Mouse (Mus musculus) liver, embryonic 11.5 days (tissue): ENCODE data around the gene Nav2. TPM values are rescaled to one million over a fixed set of nuclear protein-coding genes. Genes with fewer than 3 reads are reported as not detected.

Experiments
- ATAC-seq: fragments of 200-750 bp; cut with Nextera tagmentation; replicated peaks from 2 replicates; pipeline ENCODE4 v1.8.0; 2017; ENCODE audit warnings: moderate number of reproducible peaks, mild to moderate bottlenecking, moderate TSS enrichment, moderate library complexity; ENCODE audit not compliant: low FRiP score
- DNase-seq: peaks from one replicate; pipeline ENCODE4 v3.0.0-alpha.2; 2017; ENCODE audit warnings: low spot score
- H3K27ac ChIP-seq: fragments of 300-500 bp; sonication (generic); 2 replicates; pipeline ENCODE4 v1.5.1; 2014; ENCODE audit warnings: mild to moderate bottlenecking, low read depth, low read length, control low read depth
- H3K27me3 ChIP-seq: fragments of 300-500 bp; sonication (generic); replicated peaks from 2 replicates; pipeline ENCODE4 v1.6.1; 2014; ENCODE audit warnings: low read length, mixed read lengths; ENCODE audit not compliant: control insufficient read depth, insufficient read depth
- H3K36me3 ChIP-seq: fragments of 300-500 bp; sonication (generic); 2 replicates; pipeline ENCODE4 v1.6.1; 2014; ENCODE audit warnings: mild to moderate bottlenecking, low read length, moderate library complexity, mixed read lengths; ENCODE audit not compliant: control insufficient read depth, insufficient read depth
- H3K4me1 ChIP-seq: fragments of 300-500 bp; sonication (generic); replicated peaks from 2 replicates; pipeline ENCODE4 v1.6.1; 2014; ENCODE audit warnings: low read length, mixed read lengths; ENCODE audit not compliant: control insufficient read depth, insufficient read depth
- H3K4me2 ChIP-seq: fragments of 300-500 bp; sonication (generic); 2 replicates; pipeline ENCODE4 v1.6.1; 2014; ENCODE audit warnings: mild to moderate bottlenecking, control low read depth, moderate library complexity
- H3K4me3 ChIP-seq: fragments of 300-500 bp; sonication (generic); 2 replicates; pipeline ENCODE4 v1.5.1; 2014; ENCODE audit warnings: low read depth, low read length, control low read depth
- H3K9ac ChIP-seq: fragments of 300-500 bp; sonication (generic); 2 replicates; pipeline ENCODE4 v1.6.1; 2014; ENCODE audit warnings: low read depth, low read length, control low read depth
- H3K9me3 ChIP-seq: fragments of 300-500 bp; sonication (generic); 2 replicates; pipeline ENCODE4 v1.6.1; 2016; ENCODE audit warnings: low read length, inconsistent platforms, mixed read lengths; ENCODE audit not compliant: control insufficient read depth
- WGBS: fragments of 180-500 bp; shearing (Covaris S2); extraction: QIAGEN DNeasy Blood & Tissue Kit; methylation state at CpG from one replicate; pipeline ENCODE4 v1.1.7; 2014; 5-methylcytosine and 5-hydroxymethylcytosine counted together
- polyA plus RNA-seq: library from polyadenylated mRNA; unstranded; fragments of >200 nt; fragmentation: Nextera tagmentation; extraction: Ambion mirVana; gene quantifications from 2 replicates; pipeline ENCODE4 v1.2.1, GENCODE M21; 2014

The Nav2 gene
- polyA plus RNA-seq, 1 experiment from 2014 or later, result 6.2 TPM

- DNase-seq (no peak), ATAC-seq (peak; percentile 56)
- Histone ChIP-seq H3K9me3 (no peaks in the 10 kb centered on the region), H3K27ac (no peak overlapping the region), H3K4me3 (no peak overlapping the region), H3K9ac (no peak overlapping the region), H3K4me1 (no peaks in the 10 kb centered on the region), H3K4me2 (no peak overlapping the region), H3K27me3 (no peaks in the 10 kb centered on the region), H3K36me3 (no peaks in the 10 kb centered on the region)
- 55% methylated on average over 8 of the region's 8 CpGs for WGBS
Measured at GRCm38 (mm10) chr7:49350321-49351007, 441.9 kb downstream of the Nav2 start.

DNA sequence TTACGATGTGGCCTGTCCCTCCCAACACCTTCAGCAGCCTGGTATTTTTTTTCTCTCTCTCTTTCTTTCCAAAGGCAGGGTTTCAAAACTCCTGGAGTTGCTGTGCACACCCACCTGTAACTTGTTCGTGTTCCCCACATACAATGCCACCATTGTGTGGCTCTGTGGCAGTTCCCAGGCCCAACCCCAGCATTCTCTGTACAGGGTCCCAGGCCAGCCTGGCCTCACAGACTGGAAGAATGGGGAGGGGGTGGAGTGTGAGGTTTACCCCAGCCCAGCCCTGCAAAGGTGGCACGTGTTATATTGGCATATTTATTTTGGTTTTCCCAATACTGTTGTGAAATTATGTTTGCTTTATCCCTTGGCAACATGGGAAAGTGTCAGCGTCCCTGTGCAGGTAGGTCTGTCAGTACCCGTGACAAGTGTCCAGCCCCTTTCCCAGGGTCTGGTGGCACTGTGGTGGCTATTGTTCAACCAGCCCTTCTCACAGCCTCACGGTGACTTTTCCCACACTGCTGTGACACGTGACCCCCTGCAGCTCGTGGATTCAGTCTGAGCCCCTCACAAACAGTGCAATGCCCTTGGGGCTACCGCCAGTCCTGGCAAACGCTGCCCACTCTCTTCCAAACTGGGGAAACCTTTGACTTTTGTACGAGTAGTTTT, 443.2 kb downstream of the Nav2 start:
- no peak overlapping the region for H3K9ac ChIP-seq
- 67% methylated on average over 11 of the region's 11 CpGs for WGBS
- no peak overlapping the region for H3K4me2 ChIP-seq
- no peaks in the 10 kb centered on the region for H3K9me3 ChIP-seq
- H3K27ac ChIP-seq, result no peak overlapping the region
- H3K27me3 ChIP-seq, result no peaks in the 10 kb centered on the region
- no peaks in the 10 kb centered on the region for H3K4me1 ChIP-seq
- DNase-seq, result no peak
- H3K4me3 ChIP-seq, result no peak overlapping the region
- H3K36me3 ChIP-seq, result no peaks in the 10 kb centered on the region
- ATAC-seq, result no peak

DNA sequence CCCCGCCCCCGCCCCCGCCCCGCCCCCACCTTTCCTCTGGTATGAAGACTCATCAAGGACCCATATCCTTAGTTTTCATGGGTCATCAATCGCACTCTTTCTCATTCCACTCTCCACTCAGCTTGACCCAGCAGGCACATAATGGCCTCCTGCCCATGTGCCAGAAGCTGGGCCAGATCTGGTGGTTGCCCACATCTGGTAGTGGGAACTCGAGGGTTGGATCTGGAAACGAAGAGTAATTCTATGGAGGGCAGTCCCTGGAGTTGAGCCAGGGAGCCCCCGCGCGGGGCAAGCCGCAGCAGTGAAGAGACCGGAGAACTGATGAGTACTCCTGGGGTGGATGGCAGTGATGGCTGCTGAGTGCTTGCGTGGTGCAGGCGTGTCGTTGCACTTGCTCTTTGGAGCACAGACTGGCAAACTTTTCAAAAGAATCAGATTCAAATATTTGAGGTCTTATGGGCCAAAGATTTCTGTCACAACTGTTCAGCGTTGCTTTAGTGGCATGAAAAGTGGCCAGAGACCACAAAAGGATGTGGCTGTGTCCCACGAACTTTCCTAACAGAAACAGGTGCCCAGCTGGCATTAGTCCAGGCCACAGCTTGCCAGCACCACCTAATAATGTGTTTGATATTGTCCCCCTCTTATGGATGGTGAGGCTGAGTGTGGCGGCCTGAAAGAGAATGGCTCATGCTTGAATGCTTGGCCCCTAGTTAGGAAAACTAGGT, 449.1 kb downstream of the Nav2 start:
- Histone ChIP-seq H3K27ac (no peak overlapping the region), H3K4me2 (no peak overlapping the region), H3K9me3 (no peaks in the 10 kb centered on the region), H3K4me1 (no peaks in the 10 kb centered on the region), H3K4me3 (no peak overlapping the region), H3K36me3 (no peaks in the 10 kb centered on the region), H3K27me3 (no peaks in the 10 kb centered on the region), H3K9ac (no peak overlapping the region)
- 81% methylated on average over 18 of the region's 18 CpGs for WGBS
- DNase-seq (no peak), ATAC-seq (no peak)

GRCm38 (mm10) chr7:49359120-49359519, 450.6 kb downstream of the Nav2 start:
- DNase-seq (no peak), ATAC-seq (no peak)
- H3K27me3 ChIP-seq, result no peaks in the 10 kb centered on the region
- H3K9me3 ChIP-seq, result no peaks in the 10 kb centered on the region
- no peak overlapping the region for H3K9ac ChIP-seq
- WGBS, result 81% methylated on average over 3 of the region's 3 CpGs
- H3K4me3 ChIP-seq, result no peak overlapping the region
- H3K36me3 ChIP-seq, result no peaks in the 10 kb centered on the region
- no peak overlapping the region for H3K27ac ChIP-seq
- no peaks in the 10 kb centered on the region for H3K4me1 ChIP-seq
- no peak overlapping the region for H3K4me2 ChIP-seq

- no peaks in the 10 kb centered on the region for H3K36me3 ChIP-seq
- DNase-seq, result no peak
- no peaks in the 10 kb centered on the region for H3K4me1 ChIP-seq
- 64% methylated on average over 3 of the region's 3 CpGs for WGBS
- H3K27me3 ChIP-seq, result no peaks in the 10 kb centered on the region
- H3K4me3 ChIP-seq, result no peak overlapping the region
- no peak for ATAC-seq
- H3K9me3 ChIP-seq, result no peaks in the 10 kb centered on the region
- no peak overlapping the region for H3K4me2 ChIP-seq
- H3K27ac ChIP-seq, result no peak overlapping the region
- no peak overlapping the region for H3K9ac ChIP-seq
Measured at GRCm38 (mm10) chr7:49360597-49360996, 452.1 kb downstream of the Nav2 start.

DNA sequence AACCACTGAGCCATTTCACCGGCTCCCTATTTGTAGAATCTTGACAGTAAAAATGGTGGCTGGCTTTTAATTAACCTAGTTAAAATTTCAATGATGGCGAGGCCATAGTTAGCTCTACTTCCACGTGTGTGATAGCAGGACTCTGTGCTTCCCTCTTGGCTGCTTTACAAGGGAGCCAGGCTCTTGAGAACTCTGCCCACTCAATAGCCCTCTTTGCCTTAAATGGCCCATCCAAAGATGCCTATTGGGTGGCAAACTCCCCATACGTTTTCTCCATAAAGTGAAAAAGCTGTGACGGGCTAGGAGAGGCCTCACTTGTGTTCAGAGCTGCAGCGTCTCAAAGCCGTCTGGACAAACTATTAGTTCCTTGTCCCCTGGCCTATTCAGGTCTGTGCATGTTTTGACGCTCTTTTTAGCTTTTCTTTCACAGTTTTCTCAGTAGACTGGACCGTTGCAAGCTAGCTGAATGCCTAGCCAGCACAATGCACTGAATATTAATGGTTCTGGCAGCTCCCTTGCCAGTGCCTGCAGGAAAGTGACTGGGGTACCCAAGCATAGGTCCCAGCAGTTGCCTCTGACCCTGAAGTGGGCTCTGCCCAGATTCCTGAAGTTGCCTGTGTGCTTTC, 453.1 kb downstream of the Nav2 start:
- Histone ChIP-seq H3K9ac (no peak overlapping the region), H3K27me3 (no peaks in the 10 kb centered on the region), H3K4me1 (no peaks in the 10 kb centered on the region), H3K27ac (no peak overlapping the region), H3K4me3 (no peak overlapping the region), H3K9me3 (no peaks in the 10 kb centered on the region), H3K4me2 (no peak overlapping the region), H3K36me3 (no peaks in the 10 kb centered on the region)
- WGBS, result 80% methylated on average over 9 of the region's 9 CpGs
- no peak for DNase-seq
- no peak for ATAC-seq

- DNase-seq (no peak), ATAC-seq (no peak)
- no peaks in the 10 kb centered on the region for H3K27me3 ChIP-seq
- no peak overlapping the region for H3K27ac ChIP-seq
- 87% methylated on average over 13 of the region's 13 CpGs for WGBS
- H3K4me1 ChIP-seq, result no peaks in the 10 kb centered on the region
- no peak overlapping the region for H3K4me3 ChIP-seq
- no peak overlapping the region for H3K9ac ChIP-seq
- H3K9me3 ChIP-seq, result no peaks in the 10 kb centered on the region
- H3K4me2 ChIP-seq, result no peak overlapping the region
- no peaks in the 10 kb centered on the region for H3K36me3 ChIP-seq
Measured at GRCm38 (mm10) chr7:49364486-49365162, 456.1 kb downstream of the Nav2 start.

- H3K9me3 ChIP-seq, result no peaks in the 10 kb centered on the region
- WGBS, result 55% methylated on average over 5 of the region's 5 CpGs
- no peak overlapping the region for H3K4me2 ChIP-seq
- H3K9ac ChIP-seq, result no peak overlapping the region
- DNase-seq (no peak), ATAC-seq (no peak)
- H3K36me3 ChIP-seq, result no peaks in the 10 kb centered on the region
- no peaks in the 10 kb centered on the region for H3K27me3 ChIP-seq
- H3K4me1 ChIP-seq, result no peaks in the 10 kb centered on the region
- no peak overlapping the region for H3K4me3 ChIP-seq
- no peak overlapping the region for H3K27ac ChIP-seq
Measured at GRCm38 (mm10) chr7:49368590-49368989, 460.1 kb downstream of the Nav2 start.
